Mouse (Mus musculus) CH12.LX (cell line): ENCODE measurements at regions not wholly inside any gene's neighbourhood (a gene's known extent, or its start where the extent isn't known, plus 50 kb on each side); places are given as distances from the start of the nearest gene placed in this dataset.

Experiments used
- DNase-seq: peaks from one replicate; pipeline ENCODE4 v3.0.0-alpha.2; 2013; ENCODE audit errors: extremely low read depth
- H3K27ac ChIP-seq: 2 replicates; pipeline ENCODE4 v1.5.1; 2012; ENCODE audit warnings: low read depth, mild to moderate bottlenecking, control low read depth, moderate library complexity; ENCODE audit not compliant: insufficient read depth
- H3K27me3 ChIP-seq: replicated peaks from 2 replicates; pipeline ENCODE3; 2012; ENCODE audit warnings: inconsistent platforms
- H3K36me3 ChIP-seq, 2 experiments: replicated peaks in 1 of 2; 2 replicates each; pipeline versions ENCODE3 to v1.6.1; 2012; ENCODE audit warnings: inconsistent platforms in 1 of 2, low read length in 1 of 2, mild to moderate bottlenecking in 1 of 2, mixed read lengths in 1 of 2, moderate library complexity in 1 of 2; ENCODE audit not compliant: control insufficient read depth in 1 of 2, insufficient read depth in 1 of 2
- H3K4me1 ChIP-seq, 2 experiments: 2 replicates each; pipeline ENCODE4 v1.6.1; 2012; ENCODE audit warnings: inconsistent platforms in 1 of 2, moderate library complexity in 1 of 2; ENCODE audit not compliant: insufficient read depth in 2 of 2, control insufficient read depth in 1 of 2
- H3K4me2 ChIP-seq: 2 replicates; pipeline ENCODE4 v1.6.1; 2012; ENCODE audit warnings: low read depth, mild to moderate bottlenecking, control low read depth; ENCODE audit not compliant: poor library complexity, insufficient read depth, severe bottlenecking
- H3K4me3 ChIP-seq, 3 experiments: fragments of 150-350 bp in 1 of 3; sonication (generic) in 1 of 3; replicated peaks in 1 of 3; 2 replicates each; pipeline versions ENCODE3 to v1.5.1; 2011 to 2012; ENCODE audit warnings: low read depth in 2 of 3, low read length in 2 of 3, mild to moderate bottlenecking in 2 of 3, moderate library complexity in 2 of 3, control low read depth in 1 of 3, improper control_type of control experiment in 1 of 3, inconsistent platforms in 1 of 3, mixed read lengths in 1 of 3; ENCODE audit not compliant: poor library complexity in 1 of 3
- H3K79me2 ChIP-seq: replicated peaks from 2 replicates; pipeline ENCODE4 v1.6.1; 2012; ENCODE audit warnings: mild to moderate bottlenecking, moderate library complexity; ENCODE audit not compliant: control insufficient read depth, poor library complexity, insufficient read depth, severe bottlenecking; ENCODE audit errors: extremely low read depth
- H3K9ac ChIP-seq: 2 replicates; pipeline ENCODE4 v1.6.1; 2012; ENCODE audit warnings: low read depth, mild to moderate bottlenecking, control low read depth, moderate library complexity; ENCODE audit not compliant: insufficient read depth
- H3K9me3 ChIP-seq: replicated peaks from 2 replicates; pipeline ENCODE3; 2012; ENCODE audit warnings: low read length, inconsistent platforms, mixed read lengths
- BHLHE40 ChIP-seq: IDR thresholded peaks from 2 replicates; pipeline ENCODE4 v1.6.1; 2011; ENCODE audit warnings: mild to moderate bottlenecking, low read depth, low read length, improper control_type of control experiment
- CHD1 ChIP-seq: IDR thresholded peaks from 2 replicates; pipeline ENCODE4 v1.6.1; 2012; ENCODE audit warnings: low read depth, low read length, improper control_type of control experiment, inconsistent platforms
- CTCF ChIP-seq, 2 experiments: IDR thresholded peaks in 1 of 2; conservative IDR thresholded peaks in 1 of 2; 2 replicates each; pipeline ENCODE4 v1.5.1; 2011 to 2012; ENCODE audit warnings: low read depth in 2 of 2, low read length in 2 of 2, improper control_type of control experiment in 1 of 2, inconsistent platforms in 1 of 2, mild to moderate bottlenecking in 1 of 2, moderate library complexity in 1 of 2
- EP300 ChIP-seq: IDR thresholded peaks from 2 replicates; pipeline ENCODE4 v1.6.1; 2011; ENCODE audit warnings: low read length, improper control_type of control experiment
- ETS1 ChIP-seq: conservative IDR thresholded peaks from 2 replicates; pipeline ENCODE4 v1.6.1; 2012; ENCODE audit warnings: low read depth, mild to moderate bottlenecking, inconsistent platforms, low read length, improper control_type of control experiment, moderate library complexity
- GABPA ChIP-seq: IDR thresholded peaks from 2 replicates; pipeline ENCODE4 v1.6.1; 2012; ENCODE audit warnings: low read depth, low read length, improper control_type of control experiment, inconsistent platforms; ENCODE audit not compliant: insufficient replicate concordance
- IRF4 ChIP-seq: IDR thresholded peaks from 2 replicates; pipeline ENCODE4 v1.6.1; 2014; ENCODE audit warnings: low read depth, mild to moderate bottlenecking, inconsistent platforms, low read length, improper control_type of control experiment
- JUN ChIP-seq: IDR thresholded peaks from 2 replicates; pipeline ENCODE4 v1.6.1; 2011; ENCODE audit warnings: low read depth, mild to moderate bottlenecking, low read length, improper control_type of control experiment, moderate library complexity; ENCODE audit not compliant: insufficient read depth
- JUND ChIP-seq: conservative IDR thresholded peaks from 2 replicates; pipeline ENCODE4 v1.6.1; 2011; ENCODE audit warnings: low read depth, low read length, improper control_type of control experiment
- MAZ ChIP-seq: IDR thresholded peaks from 2 replicates; pipeline ENCODE4 v1.6.1; 2012; ENCODE audit warnings: low read depth, mild to moderate bottlenecking, inconsistent platforms, low read length, improper control_type of control experiment, moderate library complexity
- MEF2A ChIP-seq: IDR thresholded peaks from 2 replicates; pipeline ENCODE4 v1.6.1; 2014; ENCODE audit warnings: low read depth, mild to moderate bottlenecking, inconsistent platforms, low read length, improper control_type of control experiment, borderline replicate concordance
- MYC ChIP-seq: IDR thresholded peaks from 2 replicates; pipeline ENCODE4 v1.6.1; 2011; ENCODE audit warnings: low read depth, mild to moderate bottlenecking, improper control_type of control experiment, low read length
- NRF1 ChIP-seq: IDR thresholded peaks from 2 replicates; pipeline ENCODE4 v1.6.1; 2014; ENCODE audit warnings: low read depth, mild to moderate bottlenecking, inconsistent platforms, low read length, improper control_type of control experiment, moderate library complexity
- POLR2AphosphoS2 ChIP-seq: IDR thresholded peaks from 2 replicates; pipeline ENCODE4 v1.6.1; 2011; ENCODE audit warnings: low read depth, low read length, improper control_type of control experiment
- RCOR1 ChIP-seq: conservative IDR thresholded peaks from 2 replicates; pipeline ENCODE4 v1.6.1; 2012; ENCODE audit warnings: low read depth, mild to moderate bottlenecking, inconsistent platforms, low read length, improper control_type of control experiment
- SIN3A ChIP-seq: IDR thresholded peaks from 2 replicates; pipeline ENCODE4 v1.6.1; 2012; ENCODE audit warnings: low read length, improper control_type of control experiment, inconsistent platforms
- TBP ChIP-seq: conservative IDR thresholded peaks from 2 replicates; pipeline ENCODE4 v1.6.1; 2011; ENCODE audit warnings: low read depth, low read length, improper control_type of control experiment
- UBTF ChIP-seq: IDR thresholded peaks from 2 replicates; pipeline ENCODE4 v1.6.1; 2012; ENCODE audit warnings: low read depth, mild to moderate bottlenecking, inconsistent platforms, low read length, improper control_type of control experiment, moderate library complexity
- USF2 ChIP-seq: conservative IDR thresholded peaks from 2 replicates; pipeline ENCODE4 v1.6.1; 2011; ENCODE audit warnings: low read depth, low read length, improper control_type of control experiment
- ZKSCAN1 ChIP-seq: IDR thresholded peaks from 2 replicates; pipeline ENCODE4 v1.6.1; 2012; ENCODE audit warnings: low read depth, inconsistent platforms, low read length, improper control_type of control experiment, borderline replicate concordance
- ZMIZ1 ChIP-seq: IDR thresholded peaks from 2 replicates; pipeline ENCODE4 v1.6.1; 2012; ENCODE audit warnings: low read depth, mild to moderate bottlenecking, inconsistent platforms, low read length, improper control_type of control experiment
- dilution Hi-C: fragments of 300-500 bp; cut with MboI; formaldehyde crosslinking; loops from 2 replicates; pipeline ENCODE4 v1.14.3; 2020; ENCODE audit warnings: low sequenced_read_pairs; ENCODE audit not compliant: extremely low pct_unique_long_range_greater_than_20kb, extremely low pct_ligation_motif_present
- in situ Hi-C: fragments of 300-500 bp; cut with MboI; formaldehyde crosslinking; loops from 3 replicates; pipeline ENCODE4 v1.14.3; 2019; ENCODE audit warnings: low sequenced_read_pairs, low pct_ligation_motif_present, low pct_unique_long_range_greater_than_20kb, mixed read lengths

DNA sequence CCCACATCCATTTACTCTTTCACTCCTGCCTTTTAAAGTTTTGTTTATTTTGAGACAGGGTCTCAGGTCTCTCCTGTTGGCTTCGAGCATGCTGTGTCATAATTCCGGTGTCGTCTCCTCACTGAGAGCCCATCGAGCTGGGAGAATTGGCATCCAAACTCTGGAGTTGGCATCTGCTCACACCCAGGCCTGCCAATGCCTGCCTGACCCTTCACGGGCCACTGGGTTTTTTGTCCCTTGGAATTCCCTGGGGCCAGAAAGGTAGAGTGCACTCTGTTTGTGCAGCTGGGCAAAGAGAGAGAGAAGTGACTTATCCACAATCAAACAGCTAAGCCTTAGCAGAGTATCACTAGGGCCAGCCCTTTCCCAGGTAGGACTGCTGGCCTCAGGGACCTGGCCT, 83.6 kb upstream of the Nectin1 start:
- Histone ChIP-seq H3K9me3 (no peaks in the 10 kb centered on the region), H3K36me3 (no peaks in the 10 kb centered on the region), H3K9ac (no peak overlapping the region), H3K4me1 (no peaks in the 10 kb centered on the region), H3K27me3 (peaks cover 85% of the 10 kb centered on the region), H3K4me2 (no peak overlapping the region), H3K27ac (no peak overlapping the region), H3K79me2 (no peaks in the 10 kb centered on the region)
- dilution Hi-C loops (no loop called here), in situ Hi-C loops (no loop called here)
- TF ChIP-seq CHD1 (no peak), MAZ (no peak), SIN3A (no peak)
- TF ChIP-seq, all 38 proteins: peak for 0
- DNase-seq = no peak
- no peak overlapping the region for H3K4me3 ChIP-seq

DNA sequence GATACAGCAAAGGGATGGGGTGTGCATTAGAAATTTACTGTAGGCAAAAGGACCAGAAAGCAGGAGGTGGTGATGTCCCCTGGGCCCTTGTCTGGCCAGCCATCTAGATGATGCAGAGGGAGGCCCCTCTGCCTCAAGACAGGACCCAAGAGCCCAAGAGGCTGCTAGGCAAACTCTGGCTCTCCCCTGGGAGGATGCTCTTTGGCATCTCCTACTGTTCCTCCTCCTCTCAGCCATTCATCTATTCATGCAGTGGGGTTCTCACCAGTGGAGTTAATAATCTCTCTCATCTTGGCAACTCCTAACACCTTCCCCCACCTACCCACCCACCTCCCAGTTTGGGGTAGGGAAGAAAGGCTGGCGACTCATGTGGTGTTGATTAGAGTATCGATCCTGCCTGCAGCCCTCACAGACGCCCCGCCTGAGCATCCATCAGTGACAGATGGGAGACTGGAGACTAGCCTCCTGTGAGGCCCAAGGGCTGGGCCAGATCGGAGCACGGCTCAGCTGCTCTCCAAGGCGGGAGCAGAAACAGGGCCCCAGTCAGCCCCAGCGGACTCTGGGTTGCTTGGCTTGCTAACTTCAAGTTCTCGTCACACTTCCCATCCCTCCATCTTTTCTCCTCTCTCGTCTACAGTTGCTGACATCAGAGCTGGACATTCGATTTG, 82.8 kb upstream of the Nectin1 start:
- Histone ChIP-seq H3K4me1 (no peaks in the 10 kb centered on the region), H3K9ac (no peak overlapping the region), H3K36me3 (no peaks in the 10 kb centered on the region), H3K27ac (no peak overlapping the region), H3K4me2 (no peak overlapping the region), H3K79me2 (no peaks in the 10 kb centered on the region), H3K27me3 (peaks cover 87% of the 10 kb centered on the region), H3K9me3 (no peaks in the 10 kb centered on the region), H3K4me3 (no peak overlapping the region)
- DNase-seq = no peak
- in situ Hi-C loops (no loop called here), dilution Hi-C loops (no loop called here)
- TF ChIP-seq CTCF (conservative IDR thresholded peaks at IDR 0.05 in 1 of 2, IDR thresholded peaks at IDR 0.05 in 1 of 2; ENCODE audit: low read depth in 2 of 2, low read length in 2 of 2) (no peak), UBTF (no peak), IRF4 (no peak), MEF2A (no peak), ETS1 (no peak), NRF1 (no peak), JUND (no peak), RCOR1 (no peak), MYC (no peak)

- Histone ChIP-seq H3K4me3 (no peak overlapping the region), H3K27me3 (peaks cover 88% of the 10 kb centered on the region), H3K9ac (no peak overlapping the region), H3K4me1 (no peaks in the 10 kb centered on the region), H3K4me2 (no peak overlapping the region), H3K27ac (no peak overlapping the region), H3K9me3 (no peaks in the 10 kb centered on the region), H3K79me2 (no peaks in the 10 kb centered on the region), H3K36me3 (no peaks in the 10 kb centered on the region)
- dilution Hi-C loops = no loop called here
- DNase-seq = no peak
- no peak for TF ChIP-seq MYC
- no peak for TF ChIP-seq UBTF
- TF ChIP-seq MAZ = no peak
- TF ChIP-seq POLR2AphosphoS2 = no peak
- TF ChIP-seq CHD1 = no peak
- TF ChIP-seq EP300 = no peak
- TF ChIP-seq BHLHE40 = no peak
- no peak for TF ChIP-seq JUN
- TF ChIP-seq TBP = no peak
- TF ChIP-seq RCOR1 = no peak
- TF ChIP-seq ZKSCAN1 = no peak
- TF ChIP-seq USF2 = no peak
- no peak for TF ChIP-seq GABPA
- no peak for TF ChIP-seq NRF1
- no peak for TF ChIP-seq IRF4
- TF ChIP-seq ZMIZ1 = no peak
- in situ Hi-C loops = no loop called here
These were observed 82.1 kb upstream of the Nectin1 start for GRCm38 (mm10) chr9:43661646-43662045.
